Mouse (Mus musculus) urinary bladder, postnatal 14 days (tissue): ENCODE measurements around the gene Scnn1a.
A peak's percentile ranks its signal among the peaks of the same experiment; 100 is the strongest.

ENCODE experiments used
- DNase-seq: peaks from one replicate; pipeline ENCODE4 v3.0.0; 2021; ENCODE audit warnings: low spot score

Gene Scnn1a

DNA sequence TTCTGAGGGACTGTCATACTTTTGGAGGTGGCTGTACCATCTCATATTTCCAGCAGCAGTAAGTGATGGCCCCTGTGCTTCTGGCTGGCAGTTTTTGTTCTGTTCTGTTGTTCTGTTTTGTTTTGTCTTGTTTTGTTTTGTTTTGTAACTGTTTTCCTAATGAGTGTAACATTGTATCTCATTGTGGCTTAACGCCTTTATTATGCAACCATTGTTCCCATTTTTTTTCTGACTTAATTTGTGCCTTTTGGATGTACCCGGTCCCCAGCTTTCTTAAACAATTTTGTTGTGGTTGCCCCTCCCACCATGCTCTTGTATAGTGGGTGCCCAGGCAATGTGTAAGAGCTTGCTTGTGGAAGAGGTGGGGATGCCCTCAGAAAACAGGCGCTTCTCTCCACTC is 21.7 kb downstream of the Scnn1a start:
- no peak for DNase-seq

DNA sequence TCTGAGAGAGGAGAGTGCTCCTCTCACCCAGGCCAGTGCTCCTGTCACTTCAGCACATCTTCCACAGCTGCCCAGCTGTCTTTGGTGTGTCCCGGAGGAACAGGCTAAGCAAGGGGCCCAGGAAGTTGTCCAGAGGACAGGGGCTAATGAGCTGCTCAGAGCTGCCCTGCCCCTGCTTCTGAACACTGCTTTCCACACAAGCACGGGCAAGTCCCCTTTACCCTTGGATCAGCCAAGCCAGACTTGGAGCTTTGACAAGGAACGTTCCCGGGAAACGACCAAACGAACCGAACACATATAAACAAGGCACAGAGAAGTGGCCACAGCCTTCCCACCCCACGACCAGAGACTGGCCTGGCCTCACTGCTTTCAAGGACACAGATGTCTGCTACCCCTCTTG is 23.6 kb downstream of the Scnn1a start:
- peak; percentile 72 for DNase-seq

DNA sequence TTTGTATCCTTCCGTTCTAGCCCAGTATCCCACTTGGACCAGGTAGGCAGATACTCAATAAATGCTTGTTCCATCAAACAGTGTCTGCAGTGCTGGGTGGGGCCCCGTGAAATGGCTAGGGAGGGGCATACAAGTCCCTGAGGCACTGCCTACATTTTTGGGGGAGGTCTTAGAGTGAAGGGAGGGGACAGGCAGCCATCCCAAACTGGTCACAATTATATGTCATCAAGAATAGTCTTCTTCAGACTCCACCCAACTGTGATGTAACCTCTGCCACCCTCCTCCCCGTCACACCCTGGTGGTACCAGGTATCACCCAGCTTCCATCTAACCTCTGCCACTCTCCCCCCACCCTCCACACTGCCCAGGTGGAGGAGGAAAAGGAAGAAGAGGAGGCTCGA is 24.4 kb downstream of the Scnn1a start:
- no peak for DNase-seq

DNA sequence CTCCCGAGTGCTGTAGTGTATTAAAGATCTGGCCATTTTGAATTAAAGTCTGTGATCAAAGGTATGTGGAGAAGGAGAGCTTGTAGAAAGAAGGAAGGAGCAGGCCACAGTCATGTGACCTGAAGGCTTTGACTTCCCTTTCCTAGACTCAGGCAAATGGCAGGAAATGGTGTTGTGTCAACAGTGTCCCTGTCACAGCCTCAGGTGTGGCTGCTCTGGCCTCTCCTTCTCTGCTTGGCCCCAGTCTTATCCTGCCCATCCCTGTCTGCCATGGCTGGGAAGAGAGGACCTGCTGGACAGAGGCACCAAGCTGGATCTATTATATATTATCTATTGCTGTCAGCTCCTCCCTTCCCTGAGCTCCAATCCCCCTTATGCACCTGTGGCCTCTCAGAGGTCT is 25.2 kb downstream of the Scnn1a start:
- DNase-seq, result no peak

DNA sequence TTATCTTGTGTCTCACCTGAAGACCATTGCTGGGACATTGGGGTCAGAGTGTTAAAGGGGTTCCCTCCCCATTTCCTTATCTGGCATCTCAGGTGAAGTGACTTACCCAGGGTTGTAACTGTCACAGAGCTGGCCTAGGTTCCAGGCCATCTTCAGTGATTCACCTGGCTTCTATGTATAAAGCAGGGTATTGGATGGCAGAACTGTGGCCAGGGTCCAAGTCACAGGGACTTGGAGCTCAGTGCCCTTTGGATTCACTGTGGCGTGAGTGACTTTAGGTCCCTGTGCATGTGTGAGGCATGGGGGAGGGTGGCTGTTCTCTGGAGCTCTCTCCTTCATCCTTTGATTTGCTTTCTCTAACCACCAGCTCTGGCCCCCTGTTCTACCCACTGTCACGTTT is 25.6 kb downstream of the Scnn1a start:
- DNase-seq, result no peak

DNA sequence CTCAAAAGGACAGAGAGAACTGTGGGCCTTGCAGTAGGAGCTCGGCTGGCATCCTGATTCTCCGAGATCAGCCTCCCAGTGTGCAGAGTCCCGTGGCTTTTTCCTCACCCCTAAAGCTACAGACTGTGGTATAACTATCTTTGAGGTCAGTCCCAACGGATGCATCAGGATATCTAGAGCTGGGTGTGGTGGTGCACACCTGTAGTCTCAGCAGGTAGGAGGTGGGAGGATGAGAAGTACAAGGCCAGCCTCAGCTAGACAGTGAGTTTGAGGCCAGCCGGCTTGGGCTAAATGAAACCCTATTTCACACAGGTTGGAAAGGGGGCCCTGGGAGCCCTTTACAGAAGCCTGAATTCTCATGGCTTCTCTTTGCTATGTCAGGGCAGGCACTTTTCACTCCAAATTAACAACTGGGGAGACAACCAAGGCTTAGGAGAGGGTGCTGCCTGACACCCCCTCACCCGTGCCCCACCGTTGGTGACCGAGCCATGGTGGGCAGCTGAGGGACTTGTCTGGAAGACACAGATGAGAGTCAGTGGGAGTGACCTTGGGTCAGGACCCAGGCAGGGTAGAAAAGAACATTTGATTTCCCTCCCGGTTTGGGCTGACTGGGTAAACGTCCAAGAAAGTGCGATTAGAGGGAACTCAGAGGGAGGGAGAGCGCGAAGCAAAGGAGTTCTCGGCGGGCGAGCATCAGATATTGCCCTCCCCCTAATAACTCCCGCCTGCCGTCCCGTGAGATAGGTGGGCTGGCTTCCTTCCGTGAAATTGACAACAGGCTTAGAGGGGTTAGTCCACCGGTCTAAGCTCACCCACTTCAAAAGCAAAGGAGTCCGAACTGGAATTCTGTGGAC is 28.5 kb downstream of the Scnn1a start, which contains the start of gene Tnfrsf1a:
Tnfrsf1a (plus strand) TSS at position 642 of the 854 bp plus-strand sequence.
- DNase-seq, result no peak

DNA sequence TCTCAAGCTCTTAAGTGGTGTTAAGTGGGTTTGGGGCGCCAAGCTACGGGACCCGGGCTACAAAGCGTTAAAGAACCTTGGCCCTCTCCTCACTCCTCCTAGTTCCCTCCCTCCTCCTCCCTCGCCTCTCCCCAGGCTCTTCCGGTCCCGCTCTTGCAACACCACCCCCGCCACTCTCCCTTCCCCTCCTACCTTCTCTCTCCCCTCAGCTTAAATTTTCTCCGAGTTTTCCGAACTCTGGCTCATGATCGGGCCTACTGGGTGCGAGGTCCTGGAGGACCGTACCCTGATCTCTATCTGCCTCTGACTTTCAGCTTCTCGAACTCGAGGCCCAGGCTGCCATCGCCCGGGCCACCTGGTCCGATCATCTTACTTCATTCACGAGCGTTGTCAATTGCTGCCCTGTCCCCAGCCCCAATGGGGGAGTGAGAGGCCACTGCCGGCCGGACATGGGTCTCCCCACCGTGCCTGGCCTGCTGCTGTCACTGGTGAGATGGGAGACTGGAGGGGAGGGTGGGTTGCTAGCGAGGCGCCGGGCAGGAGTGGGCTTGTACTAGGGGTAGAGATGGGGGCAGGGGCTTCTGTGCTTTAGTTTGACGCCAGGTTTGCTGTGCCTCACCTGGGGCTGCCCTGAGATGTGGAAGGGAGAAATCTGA is 29.2 kb downstream of the Scnn1a start:
- DNase-seq, result peak; percentile 80

DNA sequence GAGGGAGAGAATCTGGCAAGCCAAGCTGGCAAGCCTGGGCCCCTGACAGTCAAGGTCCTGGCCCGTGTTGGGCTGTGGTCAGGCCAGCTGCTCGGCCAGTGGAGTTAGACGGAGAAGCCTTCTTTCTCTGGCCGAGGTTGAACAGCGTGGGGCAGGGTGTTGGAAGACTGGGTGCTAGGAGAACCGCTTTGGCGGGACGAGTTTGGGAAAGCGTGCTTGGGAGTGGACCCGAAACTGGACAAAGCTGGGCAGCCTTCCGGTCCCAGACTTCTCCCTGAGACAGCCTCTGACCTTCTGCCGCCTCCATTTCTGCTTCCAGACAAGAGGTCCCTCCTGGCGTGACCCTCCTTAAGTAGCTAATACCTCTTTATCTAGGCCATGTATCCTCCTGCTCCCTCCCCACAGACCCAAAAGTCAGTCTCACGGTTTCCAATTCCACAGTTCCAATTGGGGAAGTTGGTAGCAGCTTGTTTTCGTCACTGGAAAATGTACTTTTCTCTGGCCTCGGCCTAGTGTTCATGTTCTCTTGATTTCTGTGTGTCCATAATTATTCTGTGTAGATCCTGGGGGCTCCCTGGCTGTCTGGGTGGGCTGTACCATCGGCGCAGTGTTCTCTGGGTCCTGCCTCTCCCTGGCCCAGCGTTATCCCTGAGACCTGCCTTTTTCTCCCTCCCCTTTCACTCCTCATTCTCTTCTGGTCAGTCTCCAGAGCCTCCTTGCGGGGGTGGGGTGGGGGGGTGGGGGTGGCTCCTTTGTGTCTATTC is 30.0 kb downstream of the Scnn1a start:
- no peak for DNase-seq

DNA sequence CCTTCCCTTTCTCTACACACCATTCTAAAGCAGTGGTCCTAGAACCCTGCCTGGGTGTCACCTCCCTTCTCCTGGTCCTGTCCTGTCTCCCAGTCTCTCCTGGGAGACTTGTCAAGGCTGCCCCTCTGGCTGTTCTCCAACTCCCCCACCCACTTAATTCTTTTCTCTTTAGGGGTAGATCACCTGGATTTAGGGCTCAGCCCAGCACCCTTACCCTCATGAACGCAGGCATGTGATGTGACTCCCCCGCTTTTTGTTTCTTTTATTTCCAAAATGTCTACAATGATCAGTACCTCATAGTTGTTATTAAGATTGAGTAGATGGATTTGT is 30.5 kb downstream of the Scnn1a start:
- no peak for DNase-seq

DNA sequence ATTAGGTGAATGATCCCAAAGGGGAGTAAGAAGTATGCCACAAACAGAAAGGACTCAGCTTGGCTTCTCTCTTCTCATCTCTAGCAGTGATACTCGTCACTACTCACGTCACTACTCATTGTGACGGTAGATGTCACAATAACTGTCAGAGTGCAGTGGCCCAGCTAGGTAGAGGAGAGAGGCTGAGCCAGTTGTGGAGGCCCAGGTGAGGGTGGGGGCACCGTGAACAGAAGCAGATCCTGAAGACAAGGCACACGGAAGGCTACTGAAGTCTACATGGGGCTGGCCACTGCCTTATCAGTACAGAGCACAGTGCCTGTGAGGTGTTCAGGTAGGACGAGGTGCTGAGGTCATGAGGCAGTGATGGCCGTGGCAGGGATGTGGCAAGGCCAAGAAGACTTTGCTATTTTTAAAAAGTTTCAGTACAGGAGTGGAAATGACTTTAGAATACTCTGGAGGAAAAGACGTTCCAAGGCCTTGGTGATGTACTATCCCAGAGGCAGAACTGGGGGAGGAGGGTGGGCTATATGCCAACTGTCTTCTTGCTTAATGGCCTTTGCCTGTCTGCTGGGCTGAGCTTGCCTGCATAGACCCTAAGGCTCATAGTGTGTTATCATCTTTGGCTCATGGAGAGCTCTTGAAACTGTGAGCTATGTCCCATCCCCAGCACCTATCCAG is 31.0 kb downstream of the Scnn1a start:
- peak; percentile 71 for DNase-seq

DNA sequence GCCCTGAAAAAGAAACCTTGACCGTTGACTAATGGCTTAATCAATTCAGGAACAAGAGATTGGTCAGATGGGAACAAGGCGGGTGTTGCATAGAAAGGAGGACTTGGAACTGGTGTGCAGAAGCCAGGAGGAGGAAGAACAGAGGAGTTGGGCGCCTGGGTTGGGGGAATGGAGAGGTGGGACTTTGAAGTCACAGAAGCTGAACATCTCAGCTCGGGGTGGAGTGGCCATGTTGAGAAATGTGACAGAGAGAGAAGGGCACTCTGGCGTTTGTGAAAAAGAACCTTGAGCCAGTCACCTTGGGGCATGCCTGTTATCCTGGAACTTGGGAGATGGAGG is 31.6 kb downstream of the Scnn1a start:
- DNase-seq, result no peak

DNA sequence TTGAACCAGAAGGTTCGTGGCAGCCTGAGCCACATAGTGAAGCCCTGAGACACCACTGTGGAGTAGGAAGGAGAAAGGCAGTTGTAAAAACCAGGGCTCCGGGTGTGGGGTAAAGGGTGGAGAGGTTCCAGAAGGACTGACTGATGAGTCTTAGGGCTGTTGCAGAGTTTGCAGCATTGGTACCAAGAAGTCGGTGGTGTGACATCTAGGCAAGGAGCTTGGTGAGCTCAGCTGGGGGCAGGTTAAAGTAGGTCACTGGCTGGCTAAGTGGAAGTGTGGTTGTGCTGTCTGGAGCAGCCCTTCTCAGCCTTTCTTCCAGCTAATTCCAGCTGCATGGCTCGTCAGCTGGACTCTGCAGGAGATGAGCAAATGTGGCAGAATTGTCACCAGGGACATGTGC is 32.4 kb downstream of the Scnn1a start:
- DNase-seq, result no peak

DNA sequence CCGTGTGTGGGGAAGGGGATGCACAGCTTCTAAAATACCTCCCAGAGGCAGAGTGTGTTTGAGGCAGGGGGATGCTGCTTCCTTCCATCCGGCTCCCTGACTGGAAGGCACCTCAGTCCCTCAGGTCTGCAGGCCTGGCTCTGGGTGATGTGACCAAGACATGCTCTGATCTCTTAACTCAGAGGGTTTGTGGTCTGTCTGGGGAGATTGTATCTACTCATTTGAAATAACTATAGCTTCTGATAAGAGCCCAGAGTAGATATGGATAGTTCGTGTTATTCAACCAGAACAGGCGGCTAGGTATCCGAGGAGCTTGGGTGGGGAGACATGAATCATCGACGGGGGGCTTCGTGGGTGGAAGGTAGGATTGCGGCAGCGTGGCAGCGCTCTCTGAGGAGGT is 32.8 kb downstream of the Scnn1a start:
- no peak for DNase-seq

DNA sequence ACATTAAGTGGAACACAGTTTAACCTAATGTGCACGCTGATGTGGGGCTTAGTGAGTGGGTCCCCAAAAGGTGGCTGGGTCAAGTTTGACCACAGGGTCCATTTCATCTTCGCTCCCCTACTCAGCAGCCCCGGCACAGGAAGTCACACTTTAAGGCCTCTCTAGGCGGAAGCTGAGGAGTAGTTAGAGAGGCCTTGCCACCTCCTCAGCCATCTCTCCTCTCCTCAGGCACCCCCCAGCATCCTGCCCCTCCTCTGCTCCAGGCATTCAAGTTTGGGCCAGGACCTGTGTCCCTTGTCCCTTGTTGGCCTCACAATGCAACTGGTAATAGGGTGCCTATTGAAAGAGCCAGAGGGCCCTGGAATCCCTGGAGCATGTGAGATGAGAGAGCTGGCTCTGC is 33.2 kb downstream of the Scnn1a start:
- DNase-seq, result no peak

DNA sequence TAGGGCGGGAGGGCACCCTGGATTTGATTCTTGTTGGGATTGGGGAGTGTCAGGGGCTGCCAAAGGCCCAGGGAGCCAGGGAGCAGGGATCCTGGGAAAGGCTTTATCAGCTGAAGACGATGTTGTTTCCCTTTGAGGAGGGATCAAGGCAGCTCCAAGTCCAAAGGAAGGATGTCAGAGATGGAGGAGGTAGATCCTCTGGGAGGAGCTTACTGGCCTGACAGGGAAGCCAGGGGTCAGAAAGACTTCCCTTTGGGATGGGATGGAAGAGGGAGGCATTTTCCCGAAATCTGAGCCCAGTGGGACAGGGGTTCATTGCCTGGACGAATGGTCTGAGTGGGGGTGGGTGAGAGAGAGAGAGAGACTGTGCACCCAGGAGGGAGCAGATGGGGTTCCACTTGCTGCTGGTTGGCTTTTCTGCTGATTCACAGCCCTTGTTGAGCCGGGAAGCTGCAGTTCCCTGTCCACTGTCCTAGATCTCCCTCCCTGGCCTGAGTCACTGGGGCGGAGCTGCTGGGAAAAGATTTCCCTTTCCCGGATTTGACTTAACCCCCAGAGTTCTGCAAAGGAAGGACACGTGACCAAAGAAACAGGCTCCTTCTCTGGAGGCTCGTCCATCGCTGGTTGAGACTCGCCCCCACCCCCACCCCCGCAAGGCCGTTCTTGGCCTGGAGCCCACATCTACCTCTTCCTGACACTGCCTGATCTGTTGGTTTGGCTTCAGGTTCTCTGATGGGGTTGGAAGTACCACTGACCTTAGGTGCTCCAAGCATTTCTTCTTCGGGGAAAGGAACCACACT is 34.1 kb downstream of the Scnn1a start:
- DNase-seq, result peak; percentile 78

DNA sequence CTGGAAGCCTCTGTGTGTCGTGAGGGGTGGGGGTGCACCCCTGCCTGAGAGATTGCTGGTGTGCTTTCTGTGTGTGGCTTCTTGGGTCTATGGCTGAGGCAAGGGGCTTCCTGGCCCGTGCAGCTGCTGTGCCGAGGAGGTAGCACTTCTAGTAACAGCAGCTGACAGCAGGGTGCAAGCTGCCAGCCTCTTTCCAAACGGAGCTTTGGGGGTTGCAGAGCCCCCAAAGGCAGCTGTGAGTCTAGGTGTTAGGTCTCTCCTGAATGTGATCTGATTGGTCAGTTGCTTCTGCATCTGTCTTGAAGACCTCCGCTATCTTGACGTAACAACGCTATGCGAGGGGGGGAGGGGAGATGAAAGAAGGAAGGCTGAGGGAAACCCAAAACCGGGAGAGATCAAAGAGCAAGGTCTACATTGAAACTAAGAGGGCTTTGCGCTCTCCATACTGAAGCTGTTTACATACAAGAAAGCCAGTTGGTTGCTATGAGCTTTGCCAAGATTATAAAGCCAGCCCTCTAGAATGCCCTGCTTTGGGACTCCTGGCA is 34.8 kb downstream of the Scnn1a start:
- no peak for DNase-seq

DNA sequence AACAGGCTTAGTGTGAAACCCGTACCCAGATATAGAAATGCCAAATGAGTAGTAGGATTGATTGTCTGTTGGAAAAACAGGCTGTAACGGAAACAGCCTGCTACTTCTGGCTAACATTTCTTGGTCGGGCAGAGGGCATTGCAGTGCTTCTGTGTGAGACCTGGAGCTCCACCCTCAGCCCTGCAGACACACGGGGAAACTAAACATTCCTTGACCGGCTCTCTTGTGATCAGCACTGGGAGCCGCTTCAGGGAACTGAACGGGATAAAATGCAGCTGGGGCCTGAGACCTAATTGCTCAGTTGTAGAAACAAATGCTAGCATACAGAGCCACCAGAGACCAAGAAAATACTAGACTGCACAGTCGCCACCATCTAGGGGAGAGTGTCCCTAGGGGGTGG is 35.8 kb downstream of the Scnn1a start:
- DNase-seq, result no peak

DNA sequence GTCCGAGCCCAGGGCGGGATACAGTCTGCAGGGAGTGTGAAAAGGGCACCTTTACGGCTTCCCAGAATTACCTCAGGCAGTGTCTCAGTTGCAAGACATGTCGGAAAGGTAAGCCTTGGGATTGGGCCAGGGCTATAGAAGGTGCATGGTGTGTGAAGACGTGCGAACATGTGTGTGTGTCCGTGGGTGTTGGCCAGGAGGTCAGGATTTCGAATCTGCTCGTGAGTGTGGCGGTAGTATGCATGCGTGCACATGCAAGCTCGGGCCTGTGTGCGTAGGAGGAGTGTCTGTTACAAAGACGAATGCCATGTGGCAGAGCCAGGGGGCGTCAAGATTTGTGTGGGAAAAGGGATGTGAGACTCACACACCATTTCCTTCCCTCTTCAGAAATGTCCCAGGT is 36.9 kb downstream of the Scnn1a start:
- DNase-seq, result no peak

DNA sequence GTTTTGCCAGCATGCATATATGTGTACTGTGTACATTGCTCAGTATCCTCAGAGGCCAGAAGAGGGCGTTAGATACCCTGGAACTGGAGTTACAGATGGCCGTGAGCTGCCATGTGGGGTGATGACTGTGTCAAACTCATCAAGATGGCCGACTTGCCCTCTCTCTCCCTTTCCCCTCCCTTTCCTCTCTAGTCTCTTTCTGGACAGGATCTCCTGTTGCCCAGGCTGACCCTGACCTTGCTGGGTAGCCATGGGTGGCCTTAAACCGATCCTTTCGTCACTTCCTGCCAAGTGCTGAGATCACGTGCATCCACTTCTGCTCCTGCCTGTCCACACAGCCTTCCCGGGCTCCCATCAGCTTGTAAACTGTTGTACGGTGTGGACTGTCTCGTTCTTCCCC is 39.5 kb downstream of the Scnn1a start:
- no peak for DNase-seq

DNA sequence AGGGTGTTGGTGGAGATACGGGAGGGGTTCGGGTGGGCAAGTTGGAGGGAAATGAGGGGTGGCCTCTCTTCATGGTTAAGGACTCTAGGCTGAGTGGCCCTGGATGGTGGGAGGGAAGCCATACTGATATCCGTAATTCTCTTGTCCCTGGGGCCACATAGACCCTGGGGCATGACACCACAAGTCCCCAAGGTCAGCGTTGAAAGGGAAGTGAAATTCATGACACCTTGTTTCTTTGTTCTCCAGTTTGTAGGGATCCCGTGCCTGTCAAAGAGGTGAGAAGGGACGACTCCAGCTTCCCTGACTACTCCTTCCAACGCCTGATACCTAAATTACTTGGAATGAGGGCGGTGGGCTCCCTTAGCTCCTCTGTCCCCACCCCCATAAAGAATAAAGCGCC is 40.4 kb downstream of the Scnn1a start:
- DNase-seq, result no peak

DNA sequence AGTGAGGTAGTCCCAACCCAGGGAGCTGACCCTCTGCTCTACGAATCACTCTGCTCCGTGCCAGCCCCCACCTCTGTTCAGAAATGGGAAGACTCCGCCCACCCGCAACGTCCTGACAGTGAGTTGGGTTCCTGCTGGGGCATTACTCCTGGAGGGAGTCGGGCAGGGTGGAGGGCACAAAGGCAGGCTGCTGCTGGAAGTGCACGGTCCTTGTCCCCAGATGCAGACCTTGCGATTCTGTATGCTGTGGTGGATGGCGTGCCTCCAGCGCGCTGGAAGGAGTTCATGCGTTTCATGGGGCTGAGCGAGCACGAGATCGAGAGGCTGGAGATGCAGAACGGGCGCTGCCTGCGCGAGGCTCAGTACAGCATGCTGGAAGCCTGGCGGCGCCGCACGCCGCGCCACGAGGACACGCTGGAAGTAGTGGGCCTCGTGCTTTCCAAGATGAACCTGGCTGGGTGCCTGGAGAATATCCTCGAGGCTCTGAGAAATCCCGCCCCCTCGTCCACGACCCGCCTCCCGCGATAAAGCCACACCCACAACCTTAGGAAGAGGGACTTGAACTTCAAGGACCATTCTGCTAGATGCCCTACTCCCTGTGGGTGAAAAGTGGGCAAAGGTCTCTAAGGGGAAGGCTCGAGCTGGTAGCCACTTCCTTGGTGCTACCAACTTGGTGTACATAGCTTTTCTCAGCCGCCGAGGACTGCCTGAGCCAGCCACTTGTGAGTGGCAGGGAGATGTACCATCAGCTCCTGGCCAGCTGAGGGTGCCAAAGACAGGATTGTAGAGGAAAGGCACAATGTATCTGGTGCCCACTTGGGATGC is 41.2 kb downstream of the Scnn1a start:
- DNase-seq, result peak; percentile 70
